ENCODE assay signal across 15 mouse cellular contexts in the genomic region with DNA sequence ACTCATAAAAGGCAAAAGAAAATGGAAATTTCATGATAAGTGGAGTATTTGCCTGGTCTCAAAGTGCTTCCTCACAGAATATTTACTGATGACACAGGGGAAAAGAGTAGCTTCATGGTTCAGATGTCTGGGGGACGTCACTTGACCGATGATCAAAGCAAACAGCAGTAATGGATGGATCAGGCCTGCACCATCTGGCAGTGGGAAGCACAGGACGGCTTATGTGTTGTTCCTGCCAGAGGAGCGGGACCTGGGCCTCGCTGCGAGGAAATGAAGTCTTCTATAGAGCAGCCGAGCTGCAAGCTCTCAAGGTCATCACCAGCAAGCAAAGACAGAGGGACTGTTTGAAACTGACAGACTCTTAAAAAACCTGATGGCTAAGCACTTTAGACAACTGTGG. TPM values are rescaled to one million over a fixed set of nuclear protein-coding genes. Genes with fewer than 3 reads are reported as not detected.
DNase-seq lines count a peak whose midpoint lies in the region; ATAC-seq lines count a peak whose summit lies in the region.
"Had no signal": no experiment of that assay in that cellular context is flagged by ENCODE, and none has a peak within 500 bp of the region (broad histone marks: within the 10 kb centered on the region; RNA-seq: fewer than 3 reads in every experiment).

No protein-coding gene starts in this region.

- DNase-seq in heart, adult 8-10 months (ENCODE audit: low spot score), result no peak
- DNase-seq in neural tube, embryonic 10.5 days (ENCODE audit: extremely low spot score, low spot score), result peak; percentile 29
- peak; percentile 63 to 76 for DNase-seq in cerebellum, postnatal 10 days
- DNase-seq in retina, embryonic 14.5 days (ENCODE audit: low spot score), result peak; percentile 16
- DNase-seq in gastrocnemius, postnatal 10 days, result no peak
- DNase-seq in lung, postnatal 25 days (ENCODE audit: low spot score), result no peak
- DNase-seq: B cell, adult 2 months; liver, embryonic 13.5 days; thymus, adult 2 months had no signal

- H3K4me3 ChIP-seq in heart, embryonic 14.5 days (ENCODE audit: control insufficient read depth in 1 of 2, insufficient read depth in 1 of 2, low read depth in 1 of 2, low read length in 2 of 2), result no peak overlapping the region
- no peak overlapping the region for H3K4me3 ChIP-seq in neural tube, embryonic 15.5 days (replicated peaks)
- H3K4me3 ChIP-seq: embryonic facial prominence, embryonic 10.5 days; forebrain, embryonic 12.5 days; hindbrain, embryonic 15.5 days; liver, embryonic 13.5 days; neural tube, embryonic 13.5 days had no signal

- WGBS in heart, embryonic 14.5 days, result 20% methylated on average over 7 of the region's 7 CpGs
- WGBS in neural tube, embryonic 15.5 days, result 48% methylated on average over 7 of the region's 7 CpGs

- no peaks in the 10 kb centered on the region for H3K36me3 ChIP-seq in heart, embryonic 14.5 days (ENCODE audit: control insufficient read depth, insufficient read depth, low read length)
- H3K36me3 ChIP-seq in neural tube, embryonic 15.5 days, result no peaks in the 10 kb centered on the region; the same call in 1 of the 2 replicates
- H3K36me3 ChIP-seq: liver, embryonic 13.5 days had no signal

- H3K4me2 ChIP-seq in heart, embryonic 14.5 days (ENCODE audit: low read length), result no peak overlapping the region
- no peak overlapping the region for H3K4me2 ChIP-seq in neural tube, embryonic 15.5 days
- H3K4me2 ChIP-seq: forebrain, embryonic 12.5 days; hindbrain, embryonic 15.5 days; liver, embryonic 13.5 days; neural tube, embryonic 13.5 days had no signal

- no peaks in the 10 kb centered on the region for H3K27me3 ChIP-seq in heart, embryonic 14.5 days (ENCODE audit: control insufficient read depth, insufficient read depth, low read length)
- no peaks in the 10 kb centered on the region for H3K27me3 ChIP-seq in neural tube, embryonic 15.5 days (replicated peaks)
- H3K27me3 ChIP-seq: forebrain, embryonic 12.5 days; hindbrain, embryonic 15.5 days; liver, embryonic 13.5 days; neural tube, embryonic 13.5 days had no signal

- no peaks in the 10 kb centered on the region for H3K9me3 ChIP-seq in heart, embryonic 14.5 days (ENCODE audit: control insufficient read depth, low read length)
- H3K9me3 ChIP-seq in neural tube, embryonic 15.5 days (replicated peaks), result no peaks in the 10 kb centered on the region
- H3K9me3 ChIP-seq: embryonic facial prominence, embryonic 10.5 days; forebrain, embryonic 12.5 days; hindbrain, embryonic 15.5 days; liver, embryonic 13.5 days; neural tube, embryonic 13.5 days had no signal

- H3K4me1 ChIP-seq in heart, embryonic 14.5 days (ENCODE audit: control insufficient read depth in 2 of 2, insufficient read depth in 2 of 2, low read length in 2 of 2), result peaks cover 2 to 9% of the 10 kb centered on the region in 2 experiments; a peak in 3 of 4 replicates
- peaks cover 5% of the 10 kb centered on the region for H3K4me1 ChIP-seq in neural tube, embryonic 15.5 days
- H3K4me1 ChIP-seq: embryonic facial prominence, embryonic 10.5 days; liver, embryonic 13.5 days had no signal

- no peak for ATAC-seq in heart, embryonic 14.5 days (ENCODE audit: insufficient number of reproducible peaks, insufficient read depth, low FRiP score, low read depth)
- no peak for ATAC-seq in neural tube, embryonic 15.5 days (ENCODE audit: low FRiP score)

- H3K9ac ChIP-seq in heart, embryonic 14.5 days (ENCODE audit: low read length), result no peak overlapping the region
- no peak overlapping the region for H3K9ac ChIP-seq in neural tube, embryonic 15.5 days (replicated peaks)
- H3K9ac ChIP-seq: forebrain, embryonic 12.5 days; hindbrain, embryonic 15.5 days; liver, embryonic 13.5 days; neural tube, embryonic 13.5 days had no signal

- peak overlapping the region; percentile 15 to 53; a peak in 2 of 4 replicates for H3K27ac ChIP-seq in heart, embryonic 14.5 days (replicated peaks in 1 of 2; ENCODE audit: control insufficient read depth in 1 of 2, insufficient read depth in 1 of 2, low read depth in 2 of 2, low read length in 2 of 2)
- no peak overlapping the region for H3K27ac ChIP-seq in neural tube, embryonic 15.5 days (replicated peaks)
- H3K27ac ChIP-seq: embryonic facial prominence, embryonic 10.5 days; forebrain, embryonic 12.5 days; liver, embryonic 13.5 days; neural tube, embryonic 13.5 days had no signal

RNA-seq across cellular contexts. Expression of a gene that starts 37.0 kb away (rescaled TPM):
- polyA plus RNA-seq in heart, embryonic 14.5 days (2014; fragmentation: Nextera tagmentation; extraction: Ambion mirVana), result 40.0 and 44.0 TPM in 2 replicates
- total RNA-seq in heart, adult 8-10 months (2022), result 10 to 100 TPM; 44.8 to 56.7 (median 53.0) TPM
- 56.8 and 58.5 TPM in 2 replicates for polyA plus RNA-seq in neural tube, embryonic 15.5 days (2015; fragmentation: Nextera tagmentation; extraction: Ambion mirVana)
- 10 to 100 TPM; 35.7 to 37.4 TPM for total RNA-seq in gastrocnemius, postnatal 10 days (2021)

Comparison
In these comparisons a context has a peak if more than half of its experiments do, and no peak if none do; other contexts are left out.
1. DNase-seq: peak in neural tube, embryonic 10.5 days (single experiment), cerebellum, postnatal 10 days (2 of 2) and retina, embryonic 14.5 days (single experiment); none in heart, adult 8-10 months (single experiment), gastrocnemius, postnatal 10 days (single experiment) and lung, postnatal 25 days (single experiment).